Mouse (Mus musculus): ENCODE data around the gene Wnt10b.
"Not testable (repeated sequence)": the region's sequence is repeated elsewhere in the genome, so short reads cannot be mapped to it uniquely, and the experiment has no call there.

The Wnt10b gene

DNA sequence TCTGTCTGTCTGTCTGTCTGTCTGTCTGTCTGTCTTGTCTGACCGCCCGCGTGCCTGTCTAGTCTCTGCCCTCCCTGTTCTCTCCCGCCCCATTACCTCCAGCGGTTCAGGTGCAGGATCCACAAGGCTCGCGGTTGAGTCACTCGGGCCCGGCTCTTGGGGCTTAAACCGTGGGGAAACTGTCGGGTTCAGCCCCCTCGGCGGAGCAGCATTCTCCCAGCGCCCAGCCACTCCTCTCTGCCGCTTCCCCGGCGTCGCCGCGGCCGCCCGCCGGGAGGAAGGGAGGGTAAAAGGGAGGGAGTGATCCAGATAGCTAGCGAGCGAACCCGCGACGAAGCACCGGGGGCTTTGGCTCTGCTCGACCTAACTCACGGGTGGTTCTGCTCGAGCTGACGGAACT lies at the start of gene Wnt10b:
TSS of gene Wnt10b (minus strand) at position 389 of the 400 bp plus-strand sequence.
- DNase-seq (ENCODE audit: low read depth, low spot score) = no peak

- peak; percentile 48 for DNase-seq (ENCODE audit: low read depth, low spot score)
Measured at GRCm38 (mm10) chr15:98827611-98828011, 49.7 kb upstream of the Wnt10b start.

DNA sequence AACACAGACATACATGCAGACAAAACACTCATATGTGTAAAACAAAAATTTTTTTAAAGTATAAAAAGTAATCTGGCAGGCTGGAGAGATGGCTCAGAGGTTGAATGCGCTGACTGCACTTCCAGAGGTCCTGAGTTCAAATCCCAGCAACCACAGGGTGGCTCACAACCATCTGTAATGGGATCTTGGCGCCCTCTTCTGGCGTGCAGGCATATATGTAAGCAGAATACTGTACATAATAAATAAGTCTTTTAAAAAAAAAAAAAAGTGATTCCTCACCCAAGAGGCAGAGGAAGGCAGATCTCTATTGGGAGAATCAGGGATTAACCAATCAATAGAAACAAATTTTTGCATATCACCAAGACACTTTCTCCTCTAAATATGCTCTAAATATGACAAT lies 45.5 kb upstream of the Wnt10b start:
- no peak for DNase-seq (ENCODE audit: low read depth, low spot score)

DNA sequence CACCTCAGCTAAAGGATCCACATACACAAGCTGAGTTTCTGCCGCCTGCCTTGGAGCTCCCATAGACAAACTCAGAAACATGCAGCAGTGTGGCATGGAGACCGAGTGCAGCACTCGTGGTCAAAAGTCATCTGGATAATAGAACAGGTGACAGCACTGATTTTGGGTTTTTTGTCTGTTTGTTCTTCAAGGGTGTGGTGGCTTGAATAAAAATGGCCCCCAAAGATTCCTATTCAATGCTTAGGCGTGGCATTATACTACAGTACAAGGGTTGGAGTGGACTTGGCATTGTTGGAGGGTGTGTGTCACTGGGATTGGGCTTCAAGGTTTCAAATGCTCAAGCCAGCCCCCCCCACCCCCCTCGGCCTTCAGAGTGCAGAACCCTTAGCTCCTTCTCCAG lies 44.2 kb upstream of the Wnt10b start:
- no peak for DNase-seq (ENCODE audit: low read depth, low spot score)

DNA sequence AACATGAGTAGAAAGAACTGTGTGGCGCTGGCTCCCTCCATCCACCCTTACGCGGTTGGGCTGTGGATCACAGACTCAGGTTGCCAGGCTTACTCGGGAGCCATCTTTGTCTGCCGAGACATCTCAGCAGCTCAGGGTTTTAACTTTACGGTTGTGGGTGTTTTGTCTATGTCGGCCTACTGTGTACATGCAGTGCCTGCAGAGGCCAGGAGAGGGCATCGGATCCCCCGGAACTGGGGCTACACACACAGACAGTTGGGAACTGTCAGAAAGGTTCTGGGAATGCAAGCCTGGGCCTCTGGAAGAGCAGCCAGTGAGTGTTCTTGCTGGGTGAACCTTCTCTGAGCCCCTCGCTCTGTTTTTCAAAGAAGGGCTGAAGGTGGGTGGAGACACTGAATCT lies 43.5 kb upstream of the Wnt10b start:
- no peak for DNase-seq (ENCODE audit: low read depth, low spot score)

DNA sequence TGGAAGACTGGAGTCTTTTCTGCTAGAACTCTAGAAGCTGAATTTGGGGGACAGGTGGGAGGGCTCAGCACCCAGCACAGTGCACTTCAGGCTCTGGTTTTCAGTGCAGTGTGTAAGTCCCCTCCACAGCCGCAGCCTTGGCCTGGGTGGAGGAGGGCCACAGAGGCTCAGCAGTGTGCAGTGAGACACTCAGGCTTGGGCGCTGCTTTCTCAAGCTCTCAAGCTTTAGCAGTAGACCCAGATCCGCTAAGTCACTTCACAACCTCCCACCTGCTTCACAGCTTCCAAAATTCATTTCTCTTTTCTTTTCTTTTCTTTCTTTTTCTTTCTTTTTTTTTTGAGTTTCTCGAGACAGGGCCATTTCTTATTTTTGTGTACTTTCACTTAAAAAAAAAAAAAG lies 43.0 kb upstream of the Wnt10b start:
- DNase-seq (ENCODE audit: low read depth, low spot score) = no peak

DNA sequence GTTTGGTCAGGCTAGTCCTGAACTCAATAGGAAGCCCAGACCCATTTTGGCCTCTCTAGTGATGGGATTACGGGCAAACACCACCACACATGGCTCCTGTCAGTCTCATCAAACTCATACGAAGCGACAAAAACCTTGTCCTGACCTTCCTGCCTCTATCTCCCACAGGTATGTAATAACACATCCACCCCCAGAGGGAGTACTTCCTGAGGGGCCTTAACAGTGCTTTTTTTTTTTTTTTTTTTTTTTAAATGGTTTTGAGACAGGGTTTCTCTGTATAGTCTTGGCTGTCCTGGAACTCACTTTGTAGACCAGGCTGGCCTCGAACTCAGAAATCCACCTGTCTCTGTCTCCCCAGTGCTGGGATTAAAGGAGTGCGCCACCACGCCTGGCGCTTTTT lies 40.2 kb upstream of the Wnt10b start:
- DNase-seq (ENCODE audit: low read depth, low spot score) = no peak

DNA sequence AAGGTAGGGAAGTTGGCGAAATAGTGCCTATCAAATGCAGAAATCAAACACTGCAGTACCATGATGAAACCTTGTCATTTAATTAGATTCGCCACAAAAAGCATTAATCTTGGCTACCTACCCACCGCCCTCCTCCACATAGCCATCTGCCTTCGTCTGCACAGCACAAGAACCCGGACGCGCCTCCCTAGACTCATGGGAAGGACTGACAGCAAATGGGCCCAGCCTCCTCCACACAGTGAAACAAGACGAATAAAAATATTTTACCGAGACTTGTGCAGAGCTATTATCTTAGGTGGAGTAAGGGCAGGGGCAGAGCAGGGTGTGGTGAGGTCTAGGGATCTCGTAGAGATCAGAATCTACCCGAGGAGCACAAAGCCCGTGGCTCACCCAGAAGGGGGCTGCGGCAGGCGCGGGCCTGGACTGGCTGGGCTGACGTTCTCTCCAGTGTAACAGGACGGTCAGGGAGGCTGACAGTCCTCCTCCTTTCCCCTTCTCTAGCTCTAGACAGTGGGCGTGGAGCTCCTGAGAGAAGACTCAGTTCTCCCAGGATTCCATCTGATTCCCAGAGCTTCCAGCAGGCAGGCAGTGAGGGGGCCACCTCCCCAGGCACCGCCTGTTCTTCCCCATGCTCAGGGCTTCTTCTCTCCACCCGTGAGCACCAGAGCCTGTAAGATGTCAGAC lies 34.9 kb upstream of the Wnt10b start:
- no peak for DNase-seq (ENCODE audit: low read depth, low spot score)

GRCm38 (mm10) chr15:98810212-98810611 lies 32.3 kb upstream of the Wnt10b start:
- DNase-seq (ENCODE audit: low read depth, low spot score) = not testable (repeated sequence)

DNA sequence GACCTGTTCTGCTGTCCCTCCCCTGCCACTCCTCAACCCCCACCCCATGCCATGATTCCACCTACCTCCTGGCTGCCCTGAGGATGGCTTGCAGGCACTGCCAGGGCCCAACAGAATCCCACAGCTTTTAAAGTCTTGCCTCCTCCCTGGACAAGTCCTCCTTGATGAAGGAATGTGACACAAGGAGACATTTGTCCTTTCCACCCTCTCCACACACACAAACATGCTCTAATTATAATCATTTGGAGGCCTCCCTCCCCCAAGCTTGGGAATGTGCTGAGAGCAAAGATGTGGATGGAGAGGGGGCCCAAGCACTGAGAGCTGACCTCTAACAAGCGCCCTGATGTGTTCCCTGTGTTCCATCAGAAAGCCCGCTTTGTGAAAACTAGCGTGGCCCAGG lies 31.4 kb upstream of the Wnt10b start, which contains the start of gene Ddn:
TSS of gene Ddn (minus strand) at position 101 of the 400 bp plus-strand sequence.
- DNase-seq (ENCODE audit: low read depth, low spot score) = no peak

DNA sequence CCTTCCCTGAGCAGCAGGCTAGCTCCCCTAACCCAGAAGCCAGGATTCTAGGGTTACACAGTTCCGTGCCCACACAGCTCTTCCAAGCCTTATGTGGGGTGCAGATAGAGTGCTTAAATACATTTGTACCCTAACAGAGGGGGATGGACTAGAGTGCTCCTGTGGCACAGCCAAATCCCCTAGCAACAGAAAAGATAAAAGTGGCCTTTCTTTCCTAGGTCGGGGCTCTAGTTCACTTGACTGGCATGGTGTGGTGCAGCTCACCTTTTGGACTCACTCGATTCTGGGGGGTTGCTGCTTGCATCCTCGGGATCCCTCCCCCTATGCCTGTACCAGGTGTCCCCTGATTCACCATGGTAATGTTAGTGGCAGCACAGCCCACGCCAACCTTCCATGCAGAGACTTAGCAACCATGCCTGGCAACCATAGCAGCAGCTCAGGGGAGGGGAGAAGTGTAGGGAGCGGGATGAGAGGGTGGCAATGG lies 30.7 kb upstream of the Wnt10b start:
- no peak for DNase-seq (ENCODE audit: low read depth, low spot score)

GRCm38 (mm10) chr15:98807895-98808650 lies 30.1 kb upstream of the Wnt10b start:
- no peak for DNase-seq (ENCODE audit: low read depth, low spot score)

- no peak for DNase-seq (ENCODE audit: low read depth, low spot score)
Measured at GRCm38 (mm10) chr15:98806809-98807770, 29.1 kb upstream of the Wnt10b start.

- DNase-seq (ENCODE audit: low read depth, low spot score) = no peak
Measured at GRCm38 (mm10) chr15:98806071-98806808, 28.3 kb upstream of the Wnt10b start.

- DNase-seq (ENCODE audit: low read depth, low spot score) = no peak
Measured at GRCm38 (mm10) chr15:98805324-98806040, 27.5 kb upstream of the Wnt10b start.

GRCm38 (mm10) chr15:98804054-98804453 lies 26.1 kb upstream of the Wnt10b start:
- DNase-seq (ENCODE audit: low read depth, low spot score) = peak; percentile 24

- DNase-seq (ENCODE audit: low read depth, low spot score) = no peak
Measured at GRCm38 (mm10) chr15:98802926-98803325, 25.0 kb upstream of the Wnt10b start.

DNA sequence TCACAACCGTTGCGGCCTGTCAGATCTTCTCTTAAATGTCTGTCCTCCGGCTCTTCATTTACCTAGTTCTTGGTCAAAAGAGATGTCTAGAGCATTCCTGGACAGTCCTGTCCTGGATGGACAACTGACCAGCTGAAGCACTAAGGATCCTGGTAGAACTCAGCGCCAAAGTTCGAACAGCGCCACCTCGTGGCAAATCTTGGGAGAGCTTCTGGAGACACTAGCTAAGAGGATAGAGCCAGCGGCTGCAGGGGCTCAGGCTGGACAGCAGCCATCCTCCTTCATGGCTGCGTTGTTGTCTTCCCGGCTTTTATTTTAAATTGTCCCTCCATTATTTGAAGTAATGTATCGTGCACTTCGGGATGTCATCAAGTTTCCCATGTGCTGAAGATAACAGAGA lies 21.4 kb upstream of the Wnt10b start:
- DNase-seq (ENCODE audit: low read depth, low spot score) = peak; percentile 49

DNA sequence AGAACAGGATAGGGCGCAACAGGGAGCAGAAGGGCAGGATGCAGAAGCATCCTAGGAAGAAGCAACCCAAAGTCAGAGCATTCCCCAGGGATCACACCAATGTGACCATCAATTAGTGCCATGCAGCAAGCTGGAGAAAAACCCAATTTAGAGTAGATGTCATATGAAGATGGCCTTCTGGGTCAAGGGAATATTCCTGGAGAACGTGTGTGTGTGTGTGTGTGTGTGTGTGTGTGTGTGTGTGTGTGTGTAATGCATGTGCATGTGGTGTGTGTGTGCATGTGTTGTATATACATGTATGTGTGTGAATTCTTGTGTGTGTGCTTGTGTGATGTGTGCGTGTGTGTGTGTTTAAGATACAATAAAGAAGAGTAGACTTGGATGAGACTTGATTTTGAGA lies 21.0 kb upstream of the Wnt10b start:
- no peak for DNase-seq (ENCODE audit: low read depth, low spot score)

GRCm38 (mm10) chr15:98797835-98798492 lies 20.0 kb upstream of the Wnt10b start:
- DNase-seq (ENCODE audit: low read depth, low spot score) = no peak
